Mouse (Mus musculus): Measurements from ENCODE around the gene Slc35f1.

DNA sequence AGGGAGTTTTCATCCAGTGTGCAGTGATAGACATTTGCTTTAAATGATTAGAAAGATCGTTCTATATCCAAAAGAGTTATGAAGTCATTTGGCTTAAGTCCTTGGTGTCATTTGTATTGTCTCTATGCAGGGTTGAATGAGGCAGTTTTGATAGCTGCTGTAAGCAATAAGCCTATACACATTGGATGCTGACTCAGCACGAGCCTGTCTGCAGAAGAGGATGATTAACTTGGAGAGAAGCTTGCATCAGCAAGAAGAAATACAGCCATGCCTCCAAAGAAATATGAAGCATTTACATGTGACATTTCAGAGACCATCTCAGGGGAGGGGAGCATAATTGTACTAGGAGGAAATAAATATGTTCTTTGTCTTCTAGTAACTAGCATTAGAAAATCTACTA lies 19.1 kb downstream of the Slc35f1 start:
- TF ChIP-seq POLR2A (IDR thresholded peaks at IDR 0.05; ENCODE audit: insufficient read depth, low read depth, low read length) (no peak), CTCF (IDR thresholded peaks at IDR 0.05; ENCODE audit: insufficient read depth, low read depth, low read length) (no peak)
